Mouse (Mus musculus) ES-Bruce4 (cell line): ENCODE measurements at regions not wholly inside any gene's neighbourhood (a gene's known extent, or its start where the extent isn't known, plus 50 kb on each side); places are given as distances from the start of the nearest gene placed in this dataset.

ENCODE experiments used
- CTCF ChIP-seq: IDR thresholded peaks from one replicate; pipeline ENCODE4 v1.8.1; 2011; ENCODE audit warnings: low read depth, low read length
- EP300 ChIP-seq: IDR thresholded peaks from 2 replicates; pipeline ENCODE4 v1.6.1; 2011; ENCODE audit warnings: low read depth, low read length; ENCODE audit not compliant: insufficient read depth
- POLR2A ChIP-seq: IDR thresholded peaks from one replicate; pipeline ENCODE4 v1.8.1; 2011; ENCODE audit warnings: low read length; ENCODE audit not compliant: insufficient read depth

- no peak for TF ChIP-seq POLR2A
- no peak for TF ChIP-seq CTCF
- no peak for TF ChIP-seq EP300
These were observed 82.1 kb upstream of the Atg10 start for GRCm38 (mm10) chr13:91305697-91306405.
